In genomic region chr8:117813524-117813923, GRCm38 (mm10) we compare ENCODE assay signal across 22 mouse cellular contexts.
"Had no signal": no experiment of that assay in that cellular context is flagged by ENCODE, and none has a peak within 500 bp of the region (broad histone marks: within the 10 kb centered on the region; RNA-seq: fewer than 3 reads in every experiment).

No protein-coding gene starts in this region.

- H3K9ac ChIP-seq: intestine, embryonic 15.5 days; kidney, embryonic 15.5 days; limb, embryonic 12.5 days; liver, embryonic 12.5 days; liver, embryonic 15.5 days; stomach, embryonic 15.5 days had no signal

- H3K4me2 ChIP-seq: intestine, embryonic 15.5 days; kidney, embryonic 15.5 days; limb, embryonic 12.5 days; liver, embryonic 12.5 days; liver, embryonic 15.5 days; stomach, embryonic 15.5 days had no signal

- H3K9me3 ChIP-seq: intestine, embryonic 15.5 days; kidney, embryonic 15.5 days; limb, embryonic 12.5 days; liver, embryonic 12.5 days; liver, embryonic 15.5 days; midbrain, embryonic 10.5 days; stomach, embryonic 15.5 days had no signal

- H3K36me3 ChIP-seq: intestine, embryonic 15.5 days; kidney, embryonic 15.5 days; limb, embryonic 12.5 days; liver, embryonic 12.5 days; liver, embryonic 15.5 days; midbrain, embryonic 10.5 days; stomach, embryonic 15.5 days had no signal

- H3K4me3 ChIP-seq: intestine, embryonic 15.5 days; kidney, embryonic 15.5 days; left cerebral cortex, adult 2 months; limb, embryonic 12.5 days; liver, embryonic 12.5 days; liver, embryonic 15.5 days; midbrain, embryonic 10.5 days; stomach, embryonic 15.5 days had no signal

- H3K4me1 ChIP-seq: intestine, embryonic 15.5 days; kidney, embryonic 15.5 days; liver, embryonic 15.5 days; midbrain, embryonic 10.5 days; stomach, embryonic 15.5 days had no signal

- ATAC-seq: intestine, embryonic 15.5 days; liver, embryonic 12.5 days; lung, postnatal 0 days had no signal

- H3K27ac ChIP-seq: intestine, embryonic 15.5 days; kidney, embryonic 15.5 days; left cerebral cortex, adult 2 months; limb, embryonic 12.5 days; liver, embryonic 12.5 days; liver, embryonic 15.5 days; macrophage; midbrain, embryonic 10.5 days; stomach, embryonic 15.5 days had no signal

- DNase-seq: kidney, adult 11 months; kidney, adult 8-10 months; kidney, postnatal 10 days; kidney, postnatal 36 days; layer of hippocampus, postnatal 36 days; liver; lung, adult 2 months; midbrain, embryonic 14.5 days; right cerebral cortex, adult 18-20 months; right cerebral cortex, postnatal 14 days; spleen, adult 18-20 months; thymus, postnatal 25 days had no signal

- H3K27me3 ChIP-seq: intestine, embryonic 15.5 days; kidney, embryonic 15.5 days; limb, embryonic 12.5 days; stomach, embryonic 15.5 days had no signal
